Mouse (Mus musculus) fibroblast of lung, adult 2 months (primary cell): ENCODE results near the gene Clcn6.
"Not testable (repeated sequence)": the region's sequence is repeated elsewhere in the genome, so short reads cannot be mapped to it uniquely, and the experiment has no call there.

ENCODE experiments used
- DNase-seq: peaks from one replicate; pipeline ENCODE4 v3.0.0-alpha.2; 2011; ENCODE audit warnings: low read depth

Gene Clcn6

GRCm38 (mm10) chr4:148065702-148066400, 27.2 kb upstream of the Clcn6 start:
- DNase-seq = no peak

GRCm38 (mm10) chr4:148061086-148061480, 22.5 kb upstream of the Clcn6 start:
- DNase-seq = no peak

- no peak for DNase-seq
Observed at GRCm38 (mm10) chr4:148060120-148061085, 21.8 kb upstream of the Clcn6 start.

- DNase-seq = no peak
Observed at GRCm38 (mm10) chr4:148058993-148059392, 20.4 kb upstream of the Clcn6 start.

- DNase-seq = no peak
Observed at GRCm38 (mm10) chr4:148058218-148058819, 19.7 kb upstream of the Clcn6 start.

- no peak for DNase-seq
Observed at GRCm38 (mm10) chr4:148057661-148058209, 19.1 kb upstream of the Clcn6 start.

GRCm38 (mm10) chr4:148056801-148057200, 18.2 kb upstream of the Clcn6 start:
- no peak for DNase-seq

GRCm38 (mm10) chr4:148056246-148056645, 17.6 kb upstream of the Clcn6 start:
- no peak for DNase-seq

GRCm38 (mm10) chr4:148054961-148055695, 16.5 kb upstream of the Clcn6 start:
- no peak for DNase-seq

GRCm38 (mm10) chr4:148053417-148053920, 14.8 kb upstream of the Clcn6 start:
- DNase-seq = no peak

GRCm38 (mm10) chr4:148052976-148053375, 14.4 kb upstream of the Clcn6 start:
- no peak for DNase-seq

- no peak for DNase-seq
Observed at GRCm38 (mm10) chr4:148051886-148052285, 13.3 kb upstream of the Clcn6 start.

GRCm38 (mm10) chr4:148051046-148051776, 12.6 kb upstream of the Clcn6 start:
- no peak for DNase-seq

GRCm38 (mm10) chr4:148050396-148050914, 11.8 kb upstream of the Clcn6 start:
- DNase-seq = not testable (repeated sequence)

- no peak for DNase-seq
Observed at GRCm38 (mm10) chr4:148046450-148047031, 7.9 kb upstream of the Clcn6 start.

- DNase-seq = no peak
Observed at GRCm38 (mm10) chr4:148044113-148044512, 5.5 kb upstream of the Clcn6 start.

- DNase-seq = not testable (repeated sequence)
Observed at GRCm38 (mm10) chr4:148043327-148043726, 4.7 kb upstream of the Clcn6 start.

GRCm38 (mm10) chr4:148041611-148042191, 3.1 kb upstream of the Clcn6 start:
- DNase-seq = peak; percentile 60

- DNase-seq = peak; percentile 59
Observed at GRCm38 (mm10) chr4:148040933-148041610, 2.5 kb upstream of the Clcn6 start.
